Mouse (Mus musculus) kidney, adult 2 months (tissue): ENCODE data around the gene Vstm4. TPM values are rescaled to one million over a fixed set of nuclear protein-coding genes. Genes with fewer than 3 reads are reported as not detected.

Experiments used
- DNase-seq: peaks from one replicate; pipeline ENCODE4 v3.0.0; 2021
- H3K27ac ChIP-seq: fragments of 200-500 bp; 2 replicates; pipeline ENCODE4 v1.5.1; 2012; ENCODE audit warnings: low read depth, low read length, control low read depth, inconsistent platforms; ENCODE audit not compliant: insufficient read depth
- H3K27me3 ChIP-seq: fragments of 200-500 bp; replicated peaks from 2 replicates; pipeline ENCODE4 v1.6.1; 2012; ENCODE audit warnings: mild to moderate bottlenecking, moderate library complexity, low read length, inconsistent platforms; ENCODE audit not compliant: control insufficient read depth, insufficient read depth
- H3K36me3 ChIP-seq: fragments of 200-500 bp; 2 replicates; pipeline ENCODE4 v1.6.1; 2012; ENCODE audit warnings: mild to moderate bottlenecking, moderate library complexity, low read length, inconsistent platforms; ENCODE audit not compliant: control insufficient read depth, insufficient read depth
- H3K4me1 ChIP-seq: fragments of 200-500 bp; 2 replicates; pipeline ENCODE4 v1.6.1; 2011; ENCODE audit warnings: low read length; ENCODE audit not compliant: control insufficient read depth, insufficient read depth
- H3K4me3 ChIP-seq: fragments of 200-500 bp; 2 replicates; pipeline ENCODE4 v1.5.1; 2011; ENCODE audit warnings: mild to moderate bottlenecking, low read depth, low read length, control low read depth; ENCODE audit not compliant: insufficient read depth
- CTCF ChIP-seq: fragments of 200-500 bp; conservative IDR thresholded peaks from 2 replicates; pipeline ENCODE4 v1.5.1; 2011; ENCODE audit warnings: low read depth, mild to moderate bottlenecking, control low read depth, low read length, moderate library complexity, mixed read lengths; ENCODE audit not compliant: insufficient read depth, insufficient read length
- POLR2A ChIP-seq: fragments of 200-500 bp; IDR thresholded peaks from one replicate; pipeline ENCODE4 v1.6.1; 2011; ENCODE audit warnings: low read depth, low read length, control low read depth
- WGBS: fragments of 180-500 bp; shearing (Covaris S2); methylation state at CpG from one replicate; pipeline ENCODE4 v1.1.7; 2018; 5-methylcytosine and 5-hydroxymethylcytosine counted together
- polyA plus RNA-seq: library from polyadenylated mRNA; depleted of rRNA; stranded (reverse); fragments of >200 nt; gene quantifications from 2 replicates; pipeline ENCODE4 v1.2.3, GENCODE M21; 2012

Gene Vstm4
- polyA plus RNA-seq, 1 experiment, result 8.3 TPM

GRCm38 (mm10) chr14:32823861-32824260 is 32.7 kb upstream of the Vstm4 start:
- WGBS, result 65% methylated on average over 3 of the region's 3 CpGs

GRCm38 (mm10) chr14:32824267-32825150 is 32.0 kb upstream of the Vstm4 start:
- H3K27me3 ChIP-seq, result no peaks in the 10 kb centered on the region
- 38% methylated on average over 14 of the region's 14 CpGs for WGBS
- no peaks in the 10 kb centered on the region for H3K36me3 ChIP-seq
- no peak overlapping the region for H3K27ac ChIP-seq
- no peak overlapping the region for H3K4me3 ChIP-seq
- DNase-seq, result peak; percentile 40
- H3K4me1 ChIP-seq, result peaks cover 3% of the 10 kb centered on the region; the same call in 1 of the 2 replicates
- TF ChIP-seq CTCF (no peak), POLR2A (no peak)

More at GRCm38 (mm10) chr14:32823861-32824260, 32.7 kb upstream of the Vstm4 start:
- no peak overlapping the region for H3K27ac ChIP-seq
- no peak for DNase-seq
- H3K27me3 ChIP-seq, result no peaks in the 10 kb centered on the region
- H3K4me3 ChIP-seq, result no peak overlapping the region
- no peaks in the 10 kb centered on the region for H3K36me3 ChIP-seq
- TF ChIP-seq CTCF, result no peak
- TF ChIP-seq POLR2A, result no peak
- H3K4me1 ChIP-seq, result peaks cover 3% of the 10 kb centered on the region; the same call in 1 of the 2 replicates

- Histone ChIP-seq H3K4me1 (peaks cover 3% of the 10 kb centered on the region; the same call in 1 of the 2 replicates), H3K27me3 (no peaks in the 10 kb centered on the region), H3K27ac (no peak overlapping the region), H3K4me3 (no peak overlapping the region), H3K36me3 (no peaks in the 10 kb centered on the region)
- peak; percentile 67 for DNase-seq
- 14% methylated on average over 11 of the region's 11 CpGs for WGBS
- TF ChIP-seq CTCF (no peak), POLR2A (no peak)
Observed at GRCm38 (mm10) chr14:32825426-32826032, 31.0 kb upstream of the Vstm4 start.

- Histone ChIP-seq H3K27ac (no peak overlapping the region), H3K4me3 (no peak overlapping the region), H3K36me3 (no peaks in the 10 kb centered on the region), H3K4me1 (peaks cover 3% of the 10 kb centered on the region; the same call in 1 of the 2 replicates), H3K27me3 (no peaks in the 10 kb centered on the region)
- WGBS, result 41% methylated on average over 4 of the region's 4 CpGs
- DNase-seq, result peak; percentile 49
- TF ChIP-seq POLR2A (no peak), CTCF (no peak)
Observed at GRCm38 (mm10) chr14:32827165-32827564, 29.4 kb upstream of the Vstm4 start.

GRCm38 (mm10) chr14:32827994-32828650 is 28.4 kb upstream of the Vstm4 start:
- Histone ChIP-seq H3K27me3 (no peaks in the 10 kb centered on the region), H3K36me3 (no peaks in the 10 kb centered on the region), H3K4me1 (peaks cover 3% of the 10 kb centered on the region; the same call in 1 of the 2 replicates), H3K4me3 (no peak overlapping the region), H3K27ac (no peak overlapping the region)
- WGBS, result 49% methylated on average over 6 of the region's 6 CpGs
- TF ChIP-seq POLR2A (no peak), CTCF (no peak)
- peak; percentile 29 for DNase-seq

- H3K4me3 ChIP-seq, result no peak within 1 kb of the TSS
- TF ChIP-seq POLR2A (no peak), CTCF (no peak)
- H3K36me3 ChIP-seq, result no peaks in the 10 kb centered on the region
- DNase-seq, result no peak
- WGBS, result 72% methylated on average over 8 of the region's 8 CpGs
- no peak within 1 kb of the TSS for H3K27ac ChIP-seq
- H3K4me1 ChIP-seq, result no peaks in the 10 kb centered on the region
- no peaks in the 10 kb centered on the region for H3K27me3 ChIP-seq
Observed at GRCm38 (mm10) chr14:32833847-32834246, 22.7 kb upstream of the Vstm4 start, which contains the start of gene Fam170b. Fam170b (plus strand) TSS chr14:32833962.
